Mouse (Mus musculus) hindbrain, embryonic 16.5 days (tissue): ENCODE data around the gene Slc4a4. TPM values are rescaled to one million over a fixed set of nuclear protein-coding genes. Genes with fewer than 3 reads are reported as not detected.

ENCODE experiments used
- ATAC-seq: fragments of 200-750 bp; cut with Nextera tagmentation; 2 replicates; pipeline ENCODE4 v1.8.0; 2017; ENCODE audit warnings: moderate TSS enrichment, moderate library complexity
- H3K27ac ChIP-seq: fragments of 300-500 bp; sonication (generic); 2 replicates; pipeline ENCODE4 v1.5.1; 2014; ENCODE audit warnings: low read depth, mild to moderate bottlenecking, control low read depth, low read length, moderate library complexity
- H3K27me3 ChIP-seq: fragments of 300-500 bp; sonication (generic); replicated peaks from 2 replicates; pipeline ENCODE4 v1.6.1; 2014; ENCODE audit warnings: low read length; ENCODE audit not compliant: control insufficient read depth, insufficient read depth
- H3K36me3 ChIP-seq: fragments of 300-500 bp; sonication (generic); 2 replicates; pipeline ENCODE4 v1.6.1; 2014; ENCODE audit warnings: mild to moderate bottlenecking, low read length, moderate library complexity, mixed read lengths; ENCODE audit not compliant: control insufficient read depth, insufficient read depth
- H3K4me1 ChIP-seq: fragments of 300-500 bp; sonication (generic); 2 replicates; pipeline ENCODE4 v1.6.1; 2014; ENCODE audit warnings: low read depth, low read length; ENCODE audit not compliant: control insufficient read depth, insufficient read depth
- H3K4me2 ChIP-seq: fragments of 300-500 bp; sonication (generic); 2 replicates; pipeline ENCODE4 v1.6.1; 2014; ENCODE audit warnings: mild to moderate bottlenecking, low read length, control low read depth, moderate library complexity
- H3K4me3 ChIP-seq: fragments of 300-500 bp; sonication (generic); 2 replicates; pipeline ENCODE4 v1.5.1; 2014; ENCODE audit warnings: mild to moderate bottlenecking, low read length, control low read depth, moderate library complexity
- H3K9ac ChIP-seq: fragments of 300-500 bp; sonication (generic); 2 replicates; pipeline ENCODE4 v1.6.1; 2014; ENCODE audit warnings: low read depth, mild to moderate bottlenecking, control low read depth, low read length, moderate library complexity
- H3K9me3 ChIP-seq: fragments of 300-500 bp; sonication (generic); 2 replicates; pipeline ENCODE4 v1.6.1; 2014; ENCODE audit warnings: mild to moderate bottlenecking, low read length, moderate library complexity; ENCODE audit not compliant: control insufficient read depth
- WGBS: fragments of 180-500 bp; shearing (Covaris S2); extraction: QIAGEN DNeasy Blood & Tissue Kit; methylation state at CpG from one replicate; pipeline ENCODE4 v1.1.7; 2014; 5-methylcytosine and 5-hydroxymethylcytosine counted together
- polyA plus RNA-seq: library from polyadenylated mRNA; unstranded; fragments of >200 nt; fragmentation: Nextera tagmentation; extraction: Ambion mirVana; gene quantifications from 2 replicates; pipeline ENCODE4 v1.2.1, GENCODE M21; 2015

Gene Slc4a4
- polyA plus RNA-seq, 1 experiment from 2014 or later: 9.1 TPM

DNA sequence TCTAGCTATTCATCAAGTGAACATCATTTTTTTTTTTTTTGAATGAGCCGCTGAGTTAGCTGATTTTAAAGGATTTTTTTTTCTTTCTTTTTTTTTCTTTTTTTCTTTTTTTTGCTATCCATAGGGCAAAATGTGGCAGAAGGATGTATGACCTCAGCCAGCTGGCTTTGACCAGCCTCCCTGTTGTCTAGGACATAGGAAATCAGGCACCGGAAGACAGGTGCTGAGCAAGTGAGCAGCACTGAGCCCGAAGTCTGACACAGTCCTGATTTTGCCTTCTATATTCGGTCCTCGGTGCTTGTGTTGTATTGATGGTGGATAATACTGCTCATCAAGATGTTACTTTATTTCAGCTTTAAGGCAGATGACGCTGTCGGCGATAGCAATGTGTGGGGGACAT lies 109.6 kb downstream of the Slc4a4 start:
- no peak overlapping the region for H3K27ac ChIP-seq

DNA sequence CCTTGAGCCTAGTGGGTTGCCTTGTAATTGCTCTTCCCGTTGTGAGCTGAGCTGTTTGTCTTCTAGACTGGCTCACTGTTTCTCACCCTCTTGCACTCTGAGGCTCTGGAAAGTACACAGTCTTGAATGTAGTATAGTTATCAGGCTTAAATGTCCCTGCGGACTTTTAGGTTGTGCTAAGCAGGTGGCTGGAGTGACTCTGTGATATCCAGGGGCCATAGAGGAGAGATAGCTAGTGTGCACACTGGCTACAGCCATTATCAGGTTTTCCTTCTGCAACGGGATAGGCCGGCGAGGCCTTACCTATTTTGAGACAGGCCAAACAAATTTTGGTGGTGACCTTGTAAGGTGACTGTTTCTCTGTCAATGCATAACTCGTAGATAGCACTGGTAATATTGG lies 110.7 kb downstream of the Slc4a4 start:
- ATAC-seq: no peak
- no peak overlapping the region for H3K27ac ChIP-seq
- no peak overlapping the region for H3K4me3 ChIP-seq
- H3K27me3 ChIP-seq: no peaks in the 10 kb centered on the region
- no peak overlapping the region for H3K9ac ChIP-seq
- H3K9me3 ChIP-seq: no peaks in the 10 kb centered on the region
- no peaks in the 10 kb centered on the region for H3K36me3 ChIP-seq
- H3K4me2 ChIP-seq: no peak overlapping the region
- 95% methylated on average over 6 of the region's 6 CpGs for WGBS
- H3K4me1 ChIP-seq: no peaks in the 10 kb centered on the region

More for the DNA sequence above, 109.6 kb downstream of the Slc4a4 start:
- WGBS: 95% methylated on average over 8 of the region's 8 CpGs
- H3K4me2 ChIP-seq: no peak overlapping the region
- no peaks in the 10 kb centered on the region for H3K27me3 ChIP-seq
- no peaks in the 10 kb centered on the region for H3K36me3 ChIP-seq
- H3K4me1 ChIP-seq: no peaks in the 10 kb centered on the region
- H3K4me3 ChIP-seq: no peak overlapping the region
- H3K9me3 ChIP-seq: no peaks in the 10 kb centered on the region
- ATAC-seq: no peak
- H3K9ac ChIP-seq: no peak overlapping the region

DNA sequence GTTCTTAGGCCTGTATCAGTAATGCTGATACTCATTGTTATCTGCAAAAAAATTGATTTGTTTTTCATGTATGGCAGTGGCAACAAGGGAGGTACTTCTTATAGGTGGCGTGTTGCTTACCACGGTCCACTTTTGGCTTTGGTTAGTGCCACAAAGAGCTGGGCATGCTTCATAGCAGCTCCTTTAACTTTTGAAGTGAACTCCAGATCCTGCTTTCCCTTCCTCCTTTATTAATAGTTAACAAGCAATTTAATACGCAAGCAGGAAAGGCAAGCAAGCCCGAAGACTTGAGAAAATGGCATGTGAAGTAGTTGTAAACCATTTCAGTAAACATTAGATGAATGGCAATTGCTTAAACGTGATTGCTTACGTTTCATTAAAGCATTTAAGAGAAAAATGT lies 113.2 kb downstream of the Slc4a4 start:
- Histone ChIP-seq H3K4me3 (no peak overlapping the region), H3K9me3 (no peaks in the 10 kb centered on the region), H3K4me1 (no peaks in the 10 kb centered on the region), H3K9ac (no peak overlapping the region), H3K27ac (no peak overlapping the region), H3K27me3 (no peaks in the 10 kb centered on the region), H3K36me3 (no peaks in the 10 kb centered on the region), H3K4me2 (no peak overlapping the region)
- 95% methylated on average over 6 of the region's 6 CpGs for WGBS
- ATAC-seq: no peak

DNA sequence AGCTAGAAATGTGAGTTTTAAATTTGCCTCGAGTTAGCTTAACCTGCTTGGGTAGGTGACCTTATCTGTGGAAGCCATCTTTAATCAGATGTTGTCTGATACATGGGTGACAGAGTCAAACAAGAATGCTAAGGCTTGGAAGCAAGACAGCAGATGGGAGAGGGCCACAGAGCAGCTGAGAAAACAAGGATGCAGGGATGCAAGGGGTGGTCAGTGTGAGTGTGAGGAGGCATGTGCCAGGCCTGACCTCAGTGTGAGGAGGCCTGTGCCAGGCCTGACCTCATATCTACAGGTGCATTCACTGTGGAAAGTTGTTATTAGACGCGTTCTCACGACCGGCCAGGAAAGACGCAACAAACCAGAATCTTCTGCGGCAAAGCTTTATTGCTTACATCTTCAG lies 114.0 kb downstream of the Slc4a4 start:
- no peak overlapping the region for H3K27ac ChIP-seq
- WGBS: 90% methylated on average over 7 of the region's 7 CpGs
- no peak overlapping the region for H3K9ac ChIP-seq
- H3K4me1 ChIP-seq: no peaks in the 10 kb centered on the region
- no peak overlapping the region for H3K4me2 ChIP-seq
- H3K36me3 ChIP-seq: no peaks in the 10 kb centered on the region
- no peaks in the 10 kb centered on the region for H3K9me3 ChIP-seq
- H3K4me3 ChIP-seq: no peak overlapping the region
- H3K27me3 ChIP-seq: no peaks in the 10 kb centered on the region
- no peak for ATAC-seq

DNA sequence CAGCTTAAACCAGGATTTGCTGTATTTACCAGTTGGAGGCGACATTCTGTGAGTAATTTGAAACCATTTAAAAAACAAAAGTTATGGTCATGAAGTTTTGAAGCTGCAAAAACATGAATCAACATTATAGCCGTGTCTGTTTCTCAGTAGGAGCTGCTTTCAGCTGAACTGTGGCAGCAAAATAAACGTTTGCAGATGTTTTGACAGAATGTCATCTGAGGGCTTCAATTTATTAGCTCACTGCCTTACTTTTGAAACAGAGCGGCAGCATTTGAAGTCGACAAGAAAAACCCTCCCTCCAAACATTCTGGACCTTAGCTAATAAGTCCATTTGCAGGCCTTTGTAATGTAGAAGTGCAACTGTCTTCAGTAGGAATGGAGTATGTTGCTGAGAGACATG lies 123.5 kb downstream of the Slc4a4 start:
- no peaks in the 10 kb centered on the region for H3K27me3 ChIP-seq
- no peaks in the 10 kb centered on the region for H3K9me3 ChIP-seq
- H3K36me3 ChIP-seq: no peaks in the 10 kb centered on the region
- no peak overlapping the region for H3K9ac ChIP-seq
- no peak overlapping the region for H3K4me2 ChIP-seq
- H3K4me3 ChIP-seq: no peak overlapping the region
- H3K4me1 ChIP-seq: no peaks in the 10 kb centered on the region
- WGBS: 60% methylated on average over 5 of the region's 5 CpGs
- no peak overlapping the region for H3K27ac ChIP-seq
- ATAC-seq: no peak

DNA sequence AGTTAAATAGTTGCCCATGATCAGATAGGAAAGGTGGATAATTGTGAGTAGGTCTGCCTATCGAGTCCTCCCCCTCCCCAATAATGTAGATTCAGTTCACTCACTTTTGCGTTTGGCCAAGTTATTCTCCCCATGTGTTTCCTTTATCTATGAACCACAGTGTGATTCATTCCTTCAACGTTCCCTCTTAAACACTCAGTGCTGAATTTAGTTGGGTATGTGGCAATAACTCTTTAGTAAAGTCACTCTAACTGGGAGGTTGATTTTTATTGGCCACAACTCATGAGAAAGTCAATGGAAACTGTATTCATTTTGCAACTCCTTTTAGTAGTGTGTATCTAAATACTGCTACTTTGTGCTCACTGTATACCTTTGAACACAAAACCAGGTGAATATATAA lies 125.8 kb downstream of the Slc4a4 start:
- H3K9me3 ChIP-seq: no peaks in the 10 kb centered on the region
- no peak overlapping the region for H3K4me2 ChIP-seq
- H3K36me3 ChIP-seq: no peaks in the 10 kb centered on the region
- 94% methylated on average over 3 of the region's 3 CpGs for WGBS
- ATAC-seq: no peak
- no peak overlapping the region for H3K9ac ChIP-seq
- H3K27me3 ChIP-seq: no peaks in the 10 kb centered on the region
- no peak overlapping the region for H3K4me3 ChIP-seq
- H3K27ac ChIP-seq: no peak overlapping the region
- H3K4me1 ChIP-seq: no peaks in the 10 kb centered on the region

DNA sequence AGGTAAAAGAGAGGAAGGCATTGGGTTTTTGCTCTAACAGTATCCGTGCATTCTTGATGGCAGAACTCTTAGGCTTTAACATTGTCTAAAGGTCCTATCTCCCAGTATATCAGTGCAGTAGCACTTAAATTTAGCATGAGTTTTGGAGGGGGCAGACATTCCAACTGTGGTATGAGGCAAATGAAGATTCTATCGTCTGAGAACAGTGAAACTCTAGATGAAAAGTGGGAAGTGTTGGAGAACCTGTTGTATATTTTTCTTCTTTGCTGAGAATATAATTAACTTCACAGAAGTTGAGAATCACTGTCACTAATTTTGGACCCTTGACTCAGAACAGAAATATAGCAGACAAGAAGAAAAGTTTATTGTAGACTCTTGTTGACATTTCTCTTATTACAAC lies 128.2 kb downstream of the Slc4a4 start:
- WGBS: 88% methylated on average over 2 of the region's 2 CpGs
- ATAC-seq: no peak
- Histone ChIP-seq H3K9ac (no peak overlapping the region), H3K4me3 (no peak overlapping the region), H3K4me2 (no peak overlapping the region), H3K27me3 (no peaks in the 10 kb centered on the region), H3K4me1 (no peaks in the 10 kb centered on the region), H3K9me3 (no peaks in the 10 kb centered on the region), H3K27ac (no peak overlapping the region), H3K36me3 (no peaks in the 10 kb centered on the region)

DNA sequence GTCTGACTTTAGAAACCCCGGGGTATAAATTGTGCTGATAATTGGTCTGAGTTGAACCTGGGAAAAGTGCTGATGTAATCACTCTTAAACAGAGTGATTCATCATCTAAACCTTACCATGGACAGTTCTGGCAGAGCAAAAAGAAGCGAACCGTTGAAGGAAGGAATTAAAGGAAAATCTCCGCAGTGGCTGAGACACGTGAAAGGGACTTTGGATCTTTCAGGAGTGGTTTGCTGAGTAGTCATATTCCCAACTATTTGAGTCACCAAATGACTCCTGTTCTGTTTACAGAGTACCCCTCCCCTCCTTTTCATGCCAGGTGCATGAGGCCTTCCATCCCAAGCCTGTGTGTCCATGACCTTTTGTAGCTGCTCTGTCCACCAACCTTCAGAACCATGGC lies 129.3 kb downstream of the Slc4a4 start:
- H3K27me3 ChIP-seq: no peaks in the 10 kb centered on the region
- no peak overlapping the region for H3K9ac ChIP-seq
- no peak overlapping the region for H3K4me3 ChIP-seq
- H3K4me2 ChIP-seq: no peak overlapping the region
- 83% methylated on average over 5 of the region's 5 CpGs for WGBS
- no peaks in the 10 kb centered on the region for H3K9me3 ChIP-seq
- no peaks in the 10 kb centered on the region for H3K4me1 ChIP-seq
- no peak overlapping the region for H3K27ac ChIP-seq
- H3K36me3 ChIP-seq: no peaks in the 10 kb centered on the region
- ATAC-seq: peak; percentile 48; the same call in 1 of the 2 replicates

DNA sequence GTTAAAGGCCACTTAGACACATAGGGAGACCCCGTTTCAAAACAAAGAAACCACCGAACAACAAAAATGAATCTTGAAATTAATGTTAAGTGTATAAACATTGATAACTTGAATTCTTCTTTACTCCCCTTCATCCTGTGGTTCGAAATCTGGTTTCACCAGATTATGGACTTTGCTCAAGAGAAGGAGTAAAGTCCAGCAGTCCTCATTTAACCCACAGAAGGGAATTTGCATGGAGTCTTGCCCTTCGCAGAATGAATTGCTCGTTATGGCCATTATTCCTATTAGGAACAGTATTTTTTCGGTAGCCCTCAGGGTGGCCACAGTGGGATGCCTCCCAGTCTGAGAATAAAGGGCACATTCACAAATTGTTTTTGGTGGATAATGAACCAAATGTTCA lies 131.9 kb downstream of the Slc4a4 start:
- WGBS: 74% methylated on average over 6 of the region's 6 CpGs
- Histone ChIP-seq H3K9me3 (no peaks in the 10 kb centered on the region), H3K4me1 (no peaks in the 10 kb centered on the region), H3K27ac (no peak overlapping the region), H3K27me3 (no peaks in the 10 kb centered on the region), H3K36me3 (no peaks in the 10 kb centered on the region), H3K4me3 (no peak overlapping the region), H3K9ac (no peak overlapping the region), H3K4me2 (no peak overlapping the region)
- ATAC-seq: no peak

DNA sequence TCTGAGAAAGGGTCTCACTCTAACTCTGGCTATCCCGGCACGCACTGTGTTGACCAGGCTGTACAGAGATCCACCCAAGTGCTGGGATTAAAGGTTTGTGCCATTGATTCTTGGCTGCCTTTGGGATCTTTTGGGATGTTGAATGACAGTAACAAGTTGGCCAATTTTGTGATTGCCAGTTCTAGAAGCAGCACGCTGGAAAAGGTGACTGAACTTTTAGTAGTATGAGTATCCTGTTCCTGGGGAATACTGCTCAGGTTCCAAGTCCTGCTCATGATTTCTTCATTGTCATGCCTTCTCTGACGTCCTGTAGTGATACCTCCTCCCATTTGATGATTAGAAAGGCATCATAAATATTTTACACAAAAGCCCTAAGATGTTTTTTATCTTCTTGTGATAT lies 137.8 kb downstream of the Slc4a4 start:
- H3K9ac ChIP-seq: no peak overlapping the region
- H3K4me3 ChIP-seq: no peak overlapping the region
- H3K27ac ChIP-seq: no peak overlapping the region
- no peak overlapping the region for H3K4me2 ChIP-seq
- WGBS: 90% methylated on average over 4 of the region's 4 CpGs
- H3K36me3 ChIP-seq: no peaks in the 10 kb centered on the region
- no peaks in the 10 kb centered on the region for H3K27me3 ChIP-seq
- no peaks in the 10 kb centered on the region for H3K9me3 ChIP-seq
- no peaks in the 10 kb centered on the region for H3K4me1 ChIP-seq
- ATAC-seq: no peak
